Mouse (Mus musculus) cerebellum, adult 11-12 months (tissue): ENCODE measurements at regions not wholly inside any gene's neighbourhood (a gene's known extent, or its start where the extent isn't known, plus 50 kb on each side); places are given as distances from the start of the nearest gene placed in this dataset.
"Not testable (repeated sequence)": the region's sequence is repeated elsewhere in the genome, so short reads cannot be mapped to it uniquely, and the experiment has no call there.

Source experiments
- DNase-seq: peaks from one replicate; pipeline ENCODE4 v3.0.0; 2022

DNA sequence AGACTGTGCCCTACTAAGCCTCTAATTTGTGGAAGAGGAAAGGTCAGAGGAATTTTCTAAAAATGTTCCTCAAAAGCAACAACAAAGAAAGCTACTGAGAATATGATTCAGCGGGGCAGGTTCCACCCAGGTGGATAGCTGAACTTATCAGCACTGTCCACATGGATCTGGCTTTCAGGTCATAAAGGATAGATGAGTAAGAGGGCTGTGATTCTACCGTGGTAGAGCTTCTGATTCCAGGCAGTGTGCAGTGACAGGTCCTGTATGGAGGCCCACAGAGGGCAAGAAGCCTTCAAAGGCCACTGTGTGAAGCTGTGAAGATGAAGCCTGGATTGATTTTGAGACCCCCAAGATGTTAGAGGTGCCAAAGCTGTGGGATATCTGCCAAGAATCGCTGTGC lies 51.8 kb downstream of the Teddm3 start:
- DNase-seq = not testable (repeated sequence)

DNA sequence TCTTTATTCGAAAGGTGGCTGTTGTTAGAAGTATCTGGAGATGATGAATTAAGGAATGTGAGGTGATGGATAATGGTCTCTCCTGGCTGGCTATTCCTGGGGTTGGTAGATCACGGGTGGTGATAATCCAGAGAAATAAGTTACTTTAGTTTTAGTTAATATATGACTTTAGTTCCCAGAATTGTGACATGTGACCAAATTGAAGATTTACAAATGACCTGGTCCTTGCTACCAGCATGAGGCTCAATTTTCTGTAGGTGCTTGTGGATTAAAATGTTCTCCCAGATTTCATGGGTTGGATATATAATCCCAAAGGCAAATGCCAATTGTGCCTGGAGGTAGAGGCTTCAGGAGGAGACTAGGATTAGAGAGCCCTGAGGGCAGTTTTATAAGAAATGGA lies 53.7 kb downstream of the Teddm3 start:
- DNase-seq = not testable (repeated sequence)

DNA sequence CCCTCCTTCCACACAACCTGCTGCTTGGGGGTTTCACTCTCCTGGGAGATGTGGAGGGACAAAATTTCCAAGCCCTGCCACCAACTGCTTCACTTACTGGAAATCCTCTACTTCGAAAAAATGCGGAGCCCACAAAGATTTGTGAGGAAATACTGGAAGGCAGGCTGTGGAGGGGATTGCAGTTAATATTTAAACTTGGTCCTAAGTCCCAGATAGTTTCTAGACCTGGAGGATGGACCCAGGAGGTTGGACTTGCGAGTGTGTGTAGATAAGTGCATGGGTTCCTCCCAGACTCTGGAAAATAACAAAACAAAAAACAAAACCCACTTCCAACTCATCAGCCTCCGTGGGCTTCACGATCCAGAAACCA lies 79.0 kb downstream of the Teddm3 start:
- no peak for DNase-seq

GRCm38 (mm10) chr16:21074082-21074778 lies 79.6 kb downstream of the Teddm3 start:
- DNase-seq = peak; percentile 5

- no peak for DNase-seq
Observed at GRCm38 (mm10) chr16:21060211-21060610, 93.6 kb downstream of the Teddm3 start.

GRCm38 (mm10) chr16:21054772-21055171 lies 99.0 kb downstream of the Teddm3 start:
- DNase-seq = no peak

DNA sequence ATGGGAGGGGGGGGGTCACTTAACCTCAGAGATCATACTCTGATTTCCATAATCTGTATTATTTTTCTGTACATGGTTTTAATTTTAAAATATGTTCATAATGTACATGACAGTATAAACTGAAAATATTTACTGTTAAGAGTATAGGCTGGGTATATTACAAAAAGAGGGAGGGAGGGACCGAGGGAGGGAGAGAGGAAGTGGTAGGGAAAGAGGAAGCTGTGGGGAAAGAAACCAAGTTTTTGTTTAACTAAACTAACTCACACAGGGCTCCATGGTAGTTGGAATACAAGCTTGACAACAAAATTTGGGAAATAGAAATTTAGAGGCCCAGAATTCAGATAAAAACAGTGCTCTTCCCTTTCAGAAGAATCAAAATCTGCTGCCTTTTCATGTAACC lies 131.7 kb downstream of the Teddm3 start:
- not testable (repeated sequence) for DNase-seq

DNA sequence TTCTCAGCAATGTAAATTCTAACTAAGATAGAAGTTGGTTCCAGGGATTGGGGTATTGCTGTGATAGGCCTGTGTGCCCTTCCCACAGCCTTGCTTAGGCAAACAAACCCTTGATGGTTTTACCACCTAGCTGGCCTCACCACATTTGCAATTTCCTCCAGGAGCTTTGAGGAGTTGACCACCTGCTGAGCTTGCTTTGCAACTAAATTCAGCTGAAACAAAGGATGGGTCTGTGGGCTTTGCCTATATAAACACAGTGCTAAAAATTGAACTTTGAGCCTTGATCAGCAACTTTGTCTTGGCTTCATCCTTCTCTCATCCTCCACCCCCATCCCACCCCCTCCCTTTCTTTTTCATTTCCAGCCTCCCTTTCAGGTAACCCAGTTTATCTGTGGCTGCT lies 148.9 kb downstream of the Teddm3 start:
- no peak for DNase-seq

DNA sequence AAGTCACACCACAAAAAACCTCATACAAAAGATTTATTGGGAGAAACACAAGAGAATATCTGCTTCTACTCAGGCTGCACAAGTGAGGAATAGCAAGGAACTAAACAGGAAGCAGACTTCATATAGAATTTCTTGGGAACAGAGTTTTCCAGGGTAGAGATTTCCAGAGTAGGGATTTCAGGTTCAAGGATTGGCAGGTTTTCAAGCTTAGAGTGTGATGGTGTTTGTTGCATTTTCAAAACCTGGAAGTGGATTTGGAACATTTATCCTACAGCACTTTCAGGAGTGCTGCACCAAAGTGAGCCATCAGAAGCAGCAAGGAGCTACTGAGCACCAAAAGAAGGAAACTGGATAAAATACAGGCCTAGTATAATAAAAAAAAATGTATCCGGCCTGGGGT lies 152.7 kb downstream of the Teddm3 start:
- DNase-seq = no peak

GRCm38 (mm10) chr16:20990524-20990923 lies 163.3 kb downstream of the Teddm3 start:
- DNase-seq = no peak

DNA sequence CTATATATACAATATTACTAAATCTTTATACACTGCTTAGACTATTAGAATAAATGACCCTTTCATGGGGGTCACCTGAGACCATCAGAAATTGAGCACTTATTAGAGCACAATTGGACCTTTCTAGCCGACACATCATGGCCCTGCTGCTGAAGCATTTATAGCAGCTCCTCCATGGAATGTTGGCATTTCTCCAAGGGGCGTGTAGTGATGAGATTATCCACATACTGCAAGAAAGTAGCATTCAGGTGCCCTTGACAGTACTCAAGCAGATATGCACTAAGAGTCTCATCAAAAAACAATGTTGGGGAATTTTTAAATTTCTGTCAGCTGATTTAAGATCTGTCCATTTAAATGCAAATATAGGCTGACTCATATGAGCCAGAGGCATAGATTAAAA lies 178.4 kb downstream of the Teddm3 start:
- DNase-seq = no peak

DNA sequence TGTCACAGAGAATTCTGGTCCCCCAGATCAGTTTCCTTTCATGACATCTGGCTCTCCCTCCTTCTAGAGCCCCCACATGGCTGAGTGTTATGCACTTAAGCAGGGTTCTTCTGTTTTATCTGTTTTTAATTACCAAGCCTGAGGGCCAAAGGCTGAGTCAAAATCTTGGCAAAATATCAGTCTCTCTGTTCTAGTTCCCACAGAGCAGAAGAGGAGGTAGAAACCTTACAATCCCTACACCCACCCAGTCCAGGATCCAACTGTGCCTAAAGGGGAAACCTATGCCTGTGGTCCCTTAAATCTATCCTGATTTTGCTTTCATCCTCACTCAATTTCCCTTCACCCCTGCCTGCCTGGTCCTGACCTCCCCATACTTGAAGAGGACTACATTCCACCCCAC lies 181.4 kb downstream of the Teddm3 start:
- DNase-seq = no peak

GRCm38 (mm10) chr16:20958905-20959304 lies 194.9 kb downstream of the Teddm3 start:
- DNase-seq = peak; percentile 4

- DNase-seq = no peak
Observed at GRCm38 (mm10) chr16:20936722-20937121, 202.4 kb upstream of the Thpo start.

GRCm38 (mm10) chr16:20934846-20935245 lies 200.5 kb upstream of the Thpo start:
- DNase-seq = not testable (repeated sequence)

DNA sequence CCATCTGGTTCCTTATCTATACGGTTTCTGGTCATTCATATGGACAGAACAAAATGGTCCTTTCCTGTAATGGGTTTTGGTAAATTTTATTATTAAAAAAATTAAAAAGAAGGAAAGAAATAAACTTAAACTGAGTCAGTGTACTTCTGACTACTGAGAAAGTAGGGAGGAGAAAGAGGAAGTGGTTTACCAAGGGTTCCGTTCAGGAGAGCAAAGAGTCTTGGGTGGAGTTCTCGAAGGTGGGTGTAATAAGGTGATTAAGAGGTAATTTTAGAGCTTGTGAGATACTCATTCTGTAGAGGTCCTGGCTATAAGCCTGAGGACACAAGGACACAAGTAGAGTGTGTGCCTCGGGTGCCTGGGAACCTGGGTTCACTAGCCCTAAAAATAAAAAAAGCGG lies 195.7 kb upstream of the Thpo start:
- not testable (repeated sequence) for DNase-seq

- not testable (repeated sequence) for DNase-seq
Observed at GRCm38 (mm10) chr16:20925776-20926175, 191.5 kb upstream of the Thpo start.

DNA sequence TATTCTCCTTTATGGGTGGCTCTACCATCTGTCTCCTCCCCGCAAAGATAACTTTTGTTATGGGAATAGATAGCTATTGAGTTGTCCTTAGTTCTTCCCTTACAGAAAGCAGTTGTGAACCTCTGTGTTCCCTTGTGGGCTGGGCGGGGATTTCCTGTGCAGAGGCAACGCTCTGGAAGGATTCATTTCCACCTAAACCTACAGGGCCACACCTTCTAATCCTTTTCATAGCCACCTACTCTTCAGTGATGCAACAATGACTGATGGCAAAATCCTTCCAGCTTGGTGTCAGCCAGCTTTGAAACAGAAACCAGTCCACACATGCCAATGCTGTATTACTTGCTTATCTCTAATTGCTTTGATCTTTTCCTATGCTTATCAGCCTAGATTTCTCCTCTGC lies 176.6 kb upstream of the Thpo start:
- not testable (repeated sequence) for DNase-seq

- DNase-seq = not testable (repeated sequence)
Observed at GRCm38 (mm10) chr16:20908467-20909351, 174.4 kb upstream of the Thpo start.

GRCm38 (mm10) chr16:20895734-20896133 lies 161.4 kb upstream of the Thpo start:
- no peak for DNase-seq

GRCm38 (mm10) chr16:20871726-20872125 lies 137.4 kb upstream of the Thpo start:
- no peak for DNase-seq

- DNase-seq = no peak
Observed at GRCm38 (mm10) chr16:20866771-20867170, 132.5 kb upstream of the Thpo start.

DNA sequence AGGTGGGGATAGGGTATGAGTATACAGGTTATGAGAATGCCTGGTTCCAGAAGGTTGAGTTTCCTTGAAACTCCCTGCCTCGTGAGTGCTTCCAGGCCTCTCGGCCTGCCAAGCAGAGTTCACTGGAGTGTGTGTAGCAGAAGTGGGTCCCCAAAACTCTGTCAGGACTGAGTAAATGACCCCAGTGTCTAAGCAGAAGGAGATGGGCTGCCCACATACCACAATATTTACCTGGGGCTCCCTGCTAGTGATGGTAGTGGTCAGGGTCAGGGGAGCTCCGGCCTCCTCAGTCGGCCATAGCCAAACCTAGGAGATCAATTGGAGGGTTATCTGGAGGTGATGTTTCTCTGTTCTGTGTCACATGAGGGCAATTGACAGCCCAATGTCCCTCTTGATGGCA lies 126.9 kb upstream of the Thpo start:
- DNase-seq = no peak

DNA sequence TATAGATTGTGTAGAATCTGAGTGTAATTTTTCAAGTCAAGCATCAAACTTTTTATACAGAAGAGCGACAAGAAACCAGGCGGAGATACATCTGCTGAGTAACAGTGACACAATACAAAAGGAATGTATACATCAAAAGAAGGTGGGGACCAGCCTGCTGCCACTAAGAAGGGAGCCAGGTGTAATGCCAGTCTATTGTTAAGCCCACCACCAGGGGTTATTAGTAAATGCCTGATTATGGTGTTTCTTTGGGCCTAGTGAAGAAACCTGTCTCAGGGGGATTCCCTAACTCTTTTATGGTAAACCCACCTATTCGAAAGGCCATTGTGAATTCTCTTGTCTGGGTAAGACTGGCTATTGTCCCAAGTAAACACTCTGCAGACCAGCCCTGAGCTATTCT lies 126.3 kb upstream of the Thpo start:
- not testable (repeated sequence) for DNase-seq
